Mouse (Mus musculus) heart, postnatal 0 days (tissue): ENCODE measurements around the gene Uchl5.

Source experiments
- CTCF ChIP-seq: IDR thresholded peaks from 2 replicates; pipeline ENCODE4 v1.5.1; 2016; ENCODE audit warnings: antibody characterized with exemption, control low read depth, low read depth
- EP300 ChIP-seq: IDR thresholded peaks from 2 replicates; pipeline ENCODE4 v1.6.1; 2016; ENCODE audit warnings: antibody characterized with exemption, low read depth

GRCm38 (mm10) chr1:143764443-143764842 lies 12.6 kb upstream of the Uchl5 start:
- TF ChIP-seq CTCF (peak; percentile 23; the same call in 1 of the 2 replicates), EP300 (no peak)
